Mouse (Mus musculus) naive thymus-derived CD4-positive, alpha-beta T cell, adult 2 months (primary cell): Measurements from ENCODE around the gene Ppm1e.

Experiments
- DNase-seq: peaks from one replicate; pipeline ENCODE4 v3.0.0-alpha.2; 2011; ENCODE audit warnings: low read depth

Ppm1e gene

DNA sequence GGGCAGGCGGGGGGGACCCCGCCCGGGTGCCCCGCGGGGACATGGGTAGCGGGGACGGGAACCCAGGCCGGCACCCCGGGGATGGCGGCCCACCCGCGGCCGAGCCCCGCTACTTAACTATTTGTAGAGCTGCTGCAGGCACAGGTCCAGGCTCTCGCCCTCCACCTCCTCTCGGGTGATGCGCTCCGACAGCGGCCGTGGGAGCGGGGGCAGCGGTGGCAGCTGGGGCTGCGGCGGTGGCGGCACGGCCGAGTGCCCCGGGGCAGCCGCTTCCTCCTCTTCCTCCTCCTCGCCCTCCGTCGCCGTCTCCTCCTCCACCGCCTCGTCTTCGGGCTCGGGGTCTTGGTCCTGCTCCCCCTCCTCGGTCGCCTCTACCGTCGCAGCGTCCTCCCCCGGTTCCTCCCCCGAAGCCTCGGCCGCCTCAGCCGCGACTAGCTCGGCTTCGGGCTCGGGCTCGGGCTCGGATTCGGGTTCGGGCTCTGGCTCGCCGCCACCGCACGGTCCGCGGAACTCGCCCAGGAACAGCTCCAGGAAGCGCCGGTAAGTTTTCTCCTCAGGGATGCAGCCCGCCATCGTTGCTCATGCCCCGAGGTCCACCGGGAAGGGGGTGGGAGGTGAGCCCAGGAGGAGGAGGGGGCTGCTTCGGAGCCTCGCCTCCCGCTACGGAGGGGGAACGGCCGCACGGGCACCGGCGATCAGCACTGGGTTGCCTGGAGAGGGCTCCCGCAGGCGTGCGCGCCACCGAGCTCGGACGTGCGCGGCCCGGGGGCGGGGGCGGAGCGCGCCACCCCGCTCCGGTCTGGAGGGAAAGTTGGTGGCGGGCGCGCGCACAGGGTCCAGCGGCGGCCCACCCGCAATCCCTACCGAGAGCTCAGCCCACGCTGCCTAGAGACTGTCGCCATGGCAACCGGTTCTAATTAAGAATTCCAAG lies at the start of gene Ppm1e:
Gene Ppm1e, minus strand, starts transcription at position 693 of the 931 bp plus-strand sequence.
- peak; percentile 52 for DNase-seq

DNA sequence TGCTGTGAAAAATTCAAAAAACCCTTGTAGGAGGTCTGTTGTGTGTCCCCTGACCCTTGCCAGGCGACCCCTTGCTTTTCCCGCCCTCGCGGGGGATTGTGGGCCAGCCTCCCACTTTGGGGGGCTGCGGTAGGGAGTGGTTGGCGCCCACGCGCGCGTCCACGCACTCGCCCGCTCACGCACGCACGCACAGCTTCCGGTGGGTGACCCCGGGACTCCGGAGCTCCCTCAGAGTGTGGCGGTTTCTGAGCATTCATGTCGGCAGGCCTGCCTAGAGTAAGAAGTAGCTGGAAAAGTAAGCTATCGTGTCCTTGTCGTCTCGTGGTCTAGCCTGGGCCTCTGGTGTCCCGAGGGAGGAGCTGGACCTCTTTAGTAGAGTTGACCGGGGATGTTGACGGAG lies 46.1 kb upstream of the Ppm1e start, which contains the start of the genes Rad51c and Tex14:
Gene Rad51c, minus strand, starts transcription at position 79 of the 400 bp plus-strand sequence.
Gene Tex14, plus strand, starts transcription at position 190 of the 400 bp plus-strand sequence.
- no peak for DNase-seq

DNA sequence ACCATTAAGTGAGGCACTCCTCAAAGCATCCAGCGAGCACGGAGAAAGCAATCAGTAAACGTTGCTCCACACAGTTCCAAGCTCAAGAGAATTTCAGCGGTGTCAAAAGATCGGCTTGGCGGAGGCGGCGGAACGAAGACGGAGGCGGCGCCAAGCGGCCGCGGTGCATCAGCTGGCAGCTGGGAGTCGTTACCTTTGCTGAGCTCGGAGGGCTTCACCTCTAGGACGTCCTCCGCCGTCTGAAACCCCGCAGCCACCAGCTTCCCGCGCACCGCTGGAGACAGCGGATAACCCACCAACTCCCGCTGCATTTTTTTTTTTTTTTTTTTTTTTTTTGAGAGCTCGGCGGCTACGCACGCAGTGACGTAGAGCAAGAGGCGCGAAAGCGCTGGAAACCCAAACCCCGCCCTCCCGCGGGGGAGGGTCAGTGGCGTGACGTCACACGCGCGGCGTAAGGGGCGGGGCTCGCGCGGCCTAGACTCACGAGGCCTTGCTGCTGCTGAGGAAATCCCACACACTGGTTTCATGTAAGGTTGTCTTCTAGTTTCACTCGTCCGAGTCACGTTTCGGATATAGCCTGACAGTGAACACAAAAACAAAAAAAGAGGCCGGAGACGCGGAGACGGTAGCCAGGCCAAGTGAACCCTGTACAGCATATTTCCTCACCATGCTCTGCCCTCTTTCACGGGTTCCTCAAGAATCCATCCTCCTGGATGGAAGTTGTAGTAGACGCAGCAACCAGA lies 45.5 kb upstream of the Ppm1e start:
- DNase-seq, result peak; percentile 100

DNA sequence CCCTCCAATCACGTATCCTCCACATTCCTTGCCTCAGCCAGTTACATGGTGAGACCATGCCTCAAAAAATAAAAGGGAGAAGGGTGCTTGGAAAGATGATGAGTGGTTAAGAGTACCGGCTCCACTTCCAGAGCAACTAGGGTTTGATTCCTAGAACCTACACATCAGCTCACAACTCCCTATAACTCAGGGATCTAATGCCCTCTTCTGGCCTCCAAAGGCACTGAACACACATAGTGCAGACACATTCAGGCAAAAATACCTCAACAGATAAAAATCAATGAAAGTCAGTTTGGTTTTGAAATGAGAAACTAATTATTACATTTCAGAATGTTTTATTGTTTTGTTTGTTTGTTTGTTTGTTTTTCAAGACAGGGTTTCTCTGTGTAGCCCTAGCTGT lies 39.6 kb upstream of the Ppm1e start:
- DNase-seq, result no peak

DNA sequence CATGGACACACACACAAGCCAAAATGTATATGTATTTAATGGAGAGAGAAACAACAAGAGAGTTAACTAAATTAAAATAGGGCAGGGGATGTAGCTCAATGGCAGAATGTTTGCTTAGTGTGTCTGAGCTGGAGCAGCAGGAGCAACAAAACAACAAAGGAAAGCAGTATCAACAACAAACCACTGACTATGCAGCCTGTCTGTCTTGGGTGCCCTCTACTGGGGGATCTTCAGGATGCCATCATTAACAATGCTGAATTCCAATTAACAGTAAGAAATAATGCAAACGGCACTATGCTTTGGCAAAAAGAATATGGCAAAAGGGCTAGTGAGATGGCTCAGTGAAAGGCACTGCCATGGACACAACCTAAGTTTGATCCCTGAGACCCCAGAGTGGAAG lies 35.0 kb upstream of the Ppm1e start:
- DNase-seq, result peak; percentile 57

DNA sequence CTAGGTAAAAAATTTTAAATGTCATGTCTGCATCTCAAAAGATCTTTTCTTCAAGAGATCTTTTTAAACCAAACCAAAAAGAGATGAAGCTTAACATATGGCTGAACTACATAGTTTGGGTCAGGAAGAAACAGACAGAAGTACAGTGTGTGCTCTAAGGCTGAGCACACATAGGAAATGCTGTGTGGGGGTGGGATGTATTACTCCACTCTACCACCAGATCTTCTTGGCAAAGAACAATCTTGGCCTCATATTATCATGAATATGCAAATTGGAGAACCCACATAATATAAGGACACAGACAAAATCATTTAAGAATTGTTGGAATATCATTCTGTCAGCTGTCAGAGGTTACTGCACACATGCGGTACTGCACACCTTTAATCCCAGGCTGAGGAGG lies 26.9 kb upstream of the Ppm1e start:
- no peak for DNase-seq

DNA sequence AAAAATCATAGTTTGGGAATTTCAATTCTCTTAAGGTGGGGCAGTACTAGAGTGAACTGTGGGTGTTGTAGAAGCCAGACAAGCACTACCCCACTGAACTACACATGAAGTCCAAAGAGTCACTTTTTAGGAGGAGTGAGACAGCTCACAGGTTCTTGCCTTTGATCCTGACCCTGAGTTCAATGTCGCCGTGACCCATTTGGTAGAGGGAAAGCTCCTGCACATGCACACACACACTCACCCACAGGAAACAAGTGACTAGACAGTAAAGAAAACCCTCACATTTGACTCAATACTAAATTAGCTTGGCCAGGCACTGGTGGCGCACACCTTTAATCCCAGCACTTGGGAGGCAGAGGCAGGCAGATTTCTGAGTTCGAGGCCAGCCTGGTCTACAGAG lies 25.7 kb upstream of the Ppm1e start:
- DNase-seq, result no peak

DNA sequence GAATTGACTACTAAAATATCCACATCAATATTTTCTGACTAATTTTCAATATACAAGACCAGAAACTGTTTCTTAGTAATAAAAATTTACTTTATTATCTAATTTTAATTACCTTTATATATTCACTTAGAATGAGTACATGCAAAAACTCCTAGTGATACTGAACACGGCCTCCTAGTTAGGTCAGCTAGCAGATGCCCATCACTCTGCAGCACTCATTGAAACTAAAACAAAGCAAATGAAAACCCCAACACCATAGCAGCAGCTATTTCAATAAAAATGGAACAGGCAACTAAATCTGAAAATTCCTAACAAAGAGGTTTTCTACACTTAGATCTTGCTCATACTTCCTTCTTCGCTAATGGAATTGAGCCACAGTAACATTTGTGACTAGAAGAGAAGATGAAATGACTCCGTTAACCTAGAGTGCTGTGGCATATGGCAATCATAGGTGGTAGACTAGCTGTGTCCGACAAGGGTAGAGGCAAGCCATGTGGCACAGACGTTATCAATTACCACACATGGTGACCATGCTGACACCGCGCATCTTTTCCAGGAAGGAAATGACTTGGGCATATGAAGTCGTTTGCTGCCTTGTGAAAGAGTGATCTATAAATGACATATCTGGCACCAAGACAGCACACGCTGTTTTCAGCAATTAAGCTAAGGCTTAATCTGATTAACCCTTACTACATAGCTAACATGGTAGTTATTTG lies 9.2 kb upstream of the Ppm1e start:
- no peak for DNase-seq

DNA sequence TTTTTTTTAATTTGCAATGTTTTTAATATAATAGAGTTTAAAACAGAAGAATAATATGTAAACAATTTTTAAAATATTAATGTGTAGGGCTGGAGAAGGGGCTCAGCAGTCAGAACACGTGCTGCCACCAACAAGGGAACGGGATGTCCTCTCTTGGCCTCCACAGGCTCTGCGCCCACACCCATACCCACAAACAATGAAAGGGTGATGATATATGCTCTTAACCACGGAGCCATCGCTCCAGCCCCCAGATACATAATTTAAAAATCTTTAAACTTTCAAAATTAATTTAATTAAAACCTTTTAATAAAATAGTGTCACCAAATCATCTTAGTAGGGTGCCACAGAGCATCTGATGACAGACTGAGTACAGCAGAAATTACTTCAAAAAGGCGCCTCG lies 8.2 kb upstream of the Ppm1e start:
- no peak for DNase-seq

DNA sequence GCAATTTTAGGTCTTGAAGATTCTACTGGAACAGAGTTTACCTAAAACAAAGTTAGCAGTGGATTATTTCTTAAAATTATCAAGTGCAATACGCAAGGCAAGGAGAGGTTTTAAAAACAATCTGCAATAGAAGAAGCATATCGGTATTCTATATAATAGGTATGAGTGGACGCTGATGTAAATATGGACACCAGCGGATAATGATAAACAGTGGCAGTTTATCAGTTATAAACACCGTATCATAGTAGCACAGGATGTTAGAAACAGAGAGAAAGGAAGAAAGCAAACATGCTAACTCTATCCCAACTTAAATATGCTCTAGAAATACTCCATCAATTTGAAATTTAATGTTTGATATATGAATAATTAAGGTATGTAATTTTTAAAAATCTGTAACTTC lies 6.3 kb upstream of the Ppm1e start:
- no peak for DNase-seq

DNA sequence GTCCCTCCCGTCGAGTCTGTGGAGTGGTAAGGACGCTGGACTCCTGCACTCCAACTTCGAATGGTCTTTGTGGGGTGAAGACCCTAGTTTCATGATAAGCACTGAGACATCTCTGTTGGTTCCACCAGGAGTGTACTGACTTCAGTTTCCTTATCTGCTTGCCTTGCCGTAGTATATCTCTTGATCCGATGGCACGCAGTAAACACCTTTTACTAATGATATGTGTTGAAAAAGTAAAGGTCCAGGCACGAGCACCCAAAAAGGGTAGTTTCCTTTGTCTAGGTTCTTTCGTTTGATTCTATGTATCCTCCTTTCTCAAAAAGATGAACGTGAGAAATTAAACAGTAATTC lies 414 bp upstream of the Ppm1e start:
- DNase-seq, result no peak

DNA sequence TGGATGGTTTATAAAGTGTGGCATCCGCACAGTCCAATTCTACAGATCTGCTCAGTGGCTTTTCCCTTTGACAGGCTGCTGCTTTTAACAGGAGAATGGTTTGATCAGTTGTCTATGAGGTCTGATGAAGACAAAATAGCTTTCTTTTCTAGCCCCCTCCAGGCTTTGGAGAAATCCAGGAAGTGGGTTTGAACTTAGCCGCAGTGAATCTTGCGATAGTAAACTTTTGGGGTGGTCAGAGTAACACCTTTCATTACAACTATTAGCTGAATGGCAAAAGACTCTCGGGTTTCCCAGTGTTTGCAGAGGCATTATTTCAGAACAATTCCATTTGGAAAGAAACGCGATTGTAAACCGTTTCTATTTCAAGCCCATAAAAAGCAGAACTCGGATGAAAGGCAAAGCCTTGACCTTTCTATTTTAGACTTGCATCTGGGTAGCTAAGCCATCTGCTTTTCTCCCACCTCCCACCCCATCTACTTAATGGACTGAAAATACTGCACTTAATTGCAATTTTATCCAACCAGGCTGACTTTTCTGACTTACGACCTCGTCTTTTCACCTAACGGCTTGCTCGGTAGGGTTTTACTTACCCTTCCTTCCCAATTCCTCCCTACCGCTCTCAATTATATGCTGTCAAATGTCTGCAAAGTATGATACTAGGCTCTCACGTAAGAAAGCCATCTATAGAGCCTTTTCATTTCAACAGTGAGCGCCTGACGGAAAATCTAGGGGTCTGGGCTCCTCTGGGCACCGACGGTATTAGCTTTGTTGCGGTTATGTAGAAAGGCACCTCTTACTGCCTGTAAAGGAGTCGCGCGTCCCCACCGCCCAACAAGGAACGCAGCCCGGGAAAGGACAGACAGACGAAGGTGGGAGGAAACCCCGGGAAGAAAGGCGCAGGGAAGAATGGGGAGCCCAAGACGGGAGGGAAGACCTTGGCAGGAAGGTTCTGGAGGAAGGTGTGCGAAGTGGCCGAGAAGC lies 1.2 kb downstream of the Ppm1e start:
- DNase-seq, result peak; percentile 41

DNA sequence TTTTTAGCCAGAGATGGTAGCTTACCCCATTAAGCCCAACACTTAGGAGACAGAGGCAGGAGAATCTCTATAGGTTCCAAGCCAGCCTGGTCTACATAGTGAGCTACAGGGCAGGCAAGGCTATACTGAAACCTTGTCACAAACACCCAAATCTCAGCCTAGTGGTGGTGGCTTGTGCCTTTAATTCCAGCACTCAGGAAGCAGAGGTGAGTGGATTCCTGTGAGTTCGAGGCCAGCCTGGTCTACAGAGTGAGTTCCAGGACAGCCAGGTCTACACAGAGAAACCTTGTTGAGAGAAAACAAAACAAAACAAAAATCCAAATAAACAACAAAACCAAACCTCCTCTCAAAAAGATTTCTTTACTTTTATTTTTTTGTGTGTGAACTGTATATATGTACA lies 4.0 kb downstream of the Ppm1e start:
- no peak for DNase-seq

DNA sequence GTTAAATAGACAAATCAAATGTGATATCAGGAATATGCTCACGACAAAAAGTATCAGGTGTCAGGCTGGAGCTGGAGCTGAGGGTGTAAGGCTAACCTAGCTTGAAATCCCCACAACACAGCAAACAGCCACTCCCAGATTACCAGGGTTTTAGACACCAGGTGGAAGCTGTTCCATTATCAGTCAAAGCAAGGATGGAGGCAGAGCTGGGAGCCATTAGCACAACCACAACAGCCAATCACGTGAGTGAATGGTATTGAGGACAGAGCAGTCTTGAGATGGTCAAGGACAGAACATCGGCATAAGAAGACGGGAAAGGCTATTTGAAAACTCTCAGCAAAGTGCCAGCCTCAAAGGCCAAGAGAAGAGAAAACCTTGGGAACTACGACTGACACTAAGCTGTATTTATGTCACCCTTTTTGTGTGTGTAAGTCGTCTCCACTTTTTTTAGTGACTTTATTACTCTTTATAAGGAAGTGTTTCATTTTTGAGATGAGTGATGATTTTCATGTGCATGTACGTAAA lies 5.1 kb downstream of the Ppm1e start:
- no peak for DNase-seq

DNA sequence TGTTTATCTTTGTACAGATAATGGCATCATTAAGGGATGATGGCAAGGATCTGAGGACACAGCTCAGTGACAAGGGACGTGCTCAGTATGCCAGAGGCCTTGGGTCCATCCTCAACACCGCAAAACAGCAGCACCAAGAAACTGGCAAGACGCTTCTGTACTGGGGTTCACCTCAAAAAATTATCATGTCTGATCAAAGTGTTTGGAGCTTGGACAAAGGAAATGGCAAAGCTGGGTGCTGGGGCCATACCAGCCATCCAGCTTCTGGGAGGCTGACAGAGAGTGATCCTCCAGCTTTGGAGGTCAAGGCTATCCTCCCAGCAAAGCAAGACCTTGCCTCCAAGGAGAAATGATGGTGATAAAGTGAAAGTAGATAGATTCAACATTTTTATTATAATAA lies 32.4 kb downstream of the Ppm1e start:
- no peak for DNase-seq

DNA sequence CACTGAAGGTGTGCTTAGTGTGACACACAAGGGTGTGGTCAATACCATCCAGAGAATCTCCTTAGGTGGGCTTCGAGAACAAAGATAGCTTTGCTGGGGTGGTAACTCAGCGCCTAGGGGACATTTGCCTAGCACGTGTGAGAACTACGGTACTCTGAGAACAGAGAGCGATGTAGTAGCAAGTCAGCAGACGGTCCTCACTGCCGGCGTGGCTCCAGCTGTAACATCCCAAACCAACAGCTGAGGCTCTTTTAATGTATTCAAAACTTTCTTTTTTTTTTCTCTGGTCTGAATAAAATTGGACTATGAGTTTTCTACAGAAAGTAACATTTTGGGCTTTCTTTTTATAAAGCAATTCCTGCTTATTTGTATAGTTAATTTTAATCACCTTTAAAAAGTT lies 36.3 kb downstream of the Ppm1e start:
- DNase-seq, result no peak

DNA sequence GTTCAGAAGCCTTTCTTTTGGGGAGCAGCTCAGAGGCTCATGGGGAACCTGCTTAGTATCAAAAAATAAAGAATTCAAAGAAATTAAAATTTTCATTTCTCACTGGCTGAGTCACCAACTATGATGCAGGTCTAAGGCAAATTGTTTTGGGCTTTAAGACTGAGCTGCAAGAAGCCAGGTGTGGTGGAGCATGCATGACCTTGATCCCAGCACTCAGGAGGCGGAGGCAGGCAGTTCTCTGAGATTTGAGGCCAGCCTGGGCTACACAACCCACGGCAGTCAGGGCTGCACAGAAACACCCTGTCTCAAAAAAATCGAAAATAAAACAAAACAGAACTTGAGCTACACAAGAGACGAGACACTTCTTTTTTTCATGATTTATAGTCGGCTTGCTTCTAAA lies 38.8 kb downstream of the Ppm1e start:
- no peak for DNase-seq

DNA sequence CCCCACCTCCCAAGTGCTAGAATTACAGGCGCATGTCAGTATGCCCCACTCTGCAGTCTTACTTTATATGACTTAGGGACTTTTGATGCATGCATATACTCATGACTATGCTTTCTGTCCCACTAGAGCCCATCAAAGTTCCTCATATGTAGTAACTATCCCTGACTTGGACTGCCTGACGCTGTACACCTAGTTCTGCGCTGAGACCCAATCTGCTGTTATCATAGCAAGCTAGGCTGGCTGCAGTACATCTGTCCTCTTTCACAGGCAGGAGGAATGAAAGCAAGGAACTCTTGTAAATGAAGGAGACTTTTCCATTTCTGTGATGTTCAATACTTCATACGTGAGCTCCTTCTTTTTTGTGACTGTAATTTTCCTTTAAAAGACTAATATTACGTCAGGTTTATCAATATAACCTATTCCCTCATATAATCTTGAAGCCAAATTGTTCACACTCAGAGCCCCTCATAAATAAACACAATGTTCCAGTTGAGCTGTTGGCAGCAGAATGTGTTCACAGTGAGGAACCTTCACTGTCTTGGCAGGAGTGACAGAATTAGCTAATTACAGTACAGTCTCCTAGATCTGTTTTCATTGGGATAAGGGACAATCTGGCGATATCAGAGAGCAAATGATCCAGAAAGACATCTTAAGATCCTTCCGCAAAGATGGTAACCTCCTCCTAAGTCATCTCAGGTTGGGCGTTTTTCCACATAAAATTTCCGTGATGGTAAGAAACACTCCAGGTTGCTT lies 39.7 kb downstream of the Ppm1e start:
- DNase-seq, result no peak

DNA sequence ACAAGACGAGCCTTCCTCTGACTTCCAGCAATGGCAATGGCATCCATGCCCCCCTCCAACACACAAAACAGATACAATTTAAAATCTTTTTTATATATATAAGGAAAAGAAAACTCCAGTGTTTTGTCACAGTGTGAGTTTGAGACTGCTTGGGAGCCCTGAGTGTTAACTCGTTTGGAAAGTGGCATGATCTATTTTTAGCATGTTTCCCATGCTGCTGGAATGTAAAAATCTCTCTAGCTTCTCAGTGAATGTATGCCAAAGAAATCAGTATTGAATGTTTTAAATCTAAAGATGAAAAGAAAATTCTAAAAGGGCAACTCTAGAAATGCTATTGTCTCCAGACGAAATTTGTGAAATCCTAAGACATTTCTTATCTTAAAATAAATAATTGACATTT lies 45.3 kb downstream of the Ppm1e start:
- DNase-seq, result no peak

DNA sequence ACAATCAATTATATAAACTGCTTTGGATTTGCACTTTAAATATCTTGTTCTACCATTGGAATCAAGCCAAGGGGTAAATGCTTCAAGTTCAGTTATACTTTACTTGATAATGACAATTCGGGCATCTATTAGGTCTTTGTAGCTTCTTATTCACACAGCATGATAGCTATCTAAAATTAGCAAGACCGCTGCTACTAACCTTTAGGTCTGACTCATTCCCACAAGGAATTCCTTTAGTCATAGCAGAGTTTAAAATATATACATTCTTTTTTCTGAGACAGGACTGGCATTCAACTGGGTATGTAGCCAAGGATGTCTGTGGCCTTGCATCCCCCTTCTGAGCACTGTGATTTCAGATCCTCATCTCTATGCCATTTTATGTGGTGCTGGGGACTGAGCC lies 48.5 kb downstream of the Ppm1e start:
- no peak for DNase-seq
